Mouse (Mus musculus) heart, adult 2 months (tissue): Measurements from ENCODE around the gene Rnf40. TPM values are rescaled to one million over a fixed set of nuclear protein-coding genes. Genes with fewer than 3 reads are reported as not detected.
A peak's percentile ranks its signal among the peaks of the same experiment; 100 is the strongest.

Experiments
- DNase-seq, 2 experiments: peaks; one replicate each; pipeline ENCODE4 v3.0.0; 2021
- H3K27ac ChIP-seq: fragments of 200-600 bp; 2 replicates; pipeline ENCODE4 v1.8.1; 2022
- H3K27me3 ChIP-seq: fragments of 200-500 bp; 2 replicates; pipeline ENCODE4 v1.6.1; 2012; ENCODE audit warnings: mild to moderate bottlenecking, low read length, inconsistent platforms, mixed read lengths; ENCODE audit not compliant: control insufficient read depth, insufficient read depth
- H3K36me3 ChIP-seq: fragments of 200-500 bp; 2 replicates; pipeline ENCODE4 v1.6.1; 2012; ENCODE audit warnings: low read length, inconsistent platforms; ENCODE audit not compliant: control insufficient read depth, insufficient read depth
- H3K4me1 ChIP-seq: fragments of 200-500 bp; 2 replicates; pipeline ENCODE4 v1.6.1; 2011; ENCODE audit warnings: low read length; ENCODE audit not compliant: control insufficient read depth, insufficient read depth
- H3K4me3 ChIP-seq: fragments of 200-600 bp; 2 replicates; pipeline ENCODE4 v1.8.1; 2022
- H3K79me2 ChIP-seq: fragments of 200-500 bp; replicated peaks from 2 replicates; pipeline ENCODE4 v1.6.1; 2012; ENCODE audit warnings: mild to moderate bottlenecking, inconsistent platforms, low read length, moderate library complexity, mixed read lengths; ENCODE audit not compliant: control insufficient read depth, insufficient read depth
- H3K9ac ChIP-seq: fragments of 200-500 bp; 2 replicates; pipeline ENCODE4 v1.6.1; 2012; ENCODE audit warnings: low read depth, mild to moderate bottlenecking, control low read depth, inconsistent platforms, low read length, mixed read lengths
- CTCF ChIP-seq: fragments of 200-600 bp; IDR thresholded peaks from 2 replicates; pipeline ENCODE4 v1.8.1; 2022; ENCODE audit warnings: antibody characterized with exemption, mild to moderate bottlenecking, moderate library complexity
- EP300 ChIP-seq: fragments of 200-500 bp; IDR thresholded peaks from 2 replicates; pipeline ENCODE4 v1.6.1; 2011; ENCODE audit warnings: low read depth, low read length, control low read depth; ENCODE audit not compliant: insufficient read depth
- POLR2A ChIP-seq: fragments of 200-500 bp; IDR thresholded peaks from 2 replicates; pipeline ENCODE4 v1.6.1; 2011; ENCODE audit warnings: mild to moderate bottlenecking, low read depth, low read length, control low read depth; ENCODE audit not compliant: insufficient read depth
- WGBS: fragments of 180-500 bp; shearing (Covaris S2); methylation state at CpG from one replicate; pipeline ENCODE4 v1.1.7; 2018; 5-methylcytosine and 5-hydroxymethylcytosine counted together
- intact Hi-C: fragments of 180-260 bp; cut with DNase I; formaldehyde crosslinking; loops from one replicate; pipeline ENCODE4 v1.15.1; 2025
- polyA plus RNA-seq: library from polyadenylated mRNA; depleted of rRNA; stranded (reverse); fragments of >200 nt; gene quantifications from 2 replicates; pipeline ENCODE4 v1.2.3, GENCODE M21; 2012
- total RNA-seq, 2 experiments: library from RNA; stranded (reverse); gene quantifications; 2 replicates each; pipeline ENCODE4 v1.2.3; 2021

Gene Rnf40
- total and polyA plus RNA-seq, 3 experiments: 18.2 to 44.8 (median 41.0) TPM

GRCm38 (mm10) chr7:127561340-127561858, 27.2 kb upstream of the Rnf40 start, which contains the start of gene Tmem265:
Gene Tmem265, plus strand, starts transcription at chr7:127561390.
- TF ChIP-seq POLR2A: no peak
- no peak for TF ChIP-seq EP300
- TF ChIP-seq CTCF: no peak
- no peak within 1 kb of the TSS for H3K27ac ChIP-seq
- H3K27me3 ChIP-seq: no peaks in the 10 kb centered on the region
- no peak within 1 kb of the TSS for H3K9ac ChIP-seq
- no peak for DNase-seq
- H3K4me3 ChIP-seq: no peak within 1 kb of the TSS
- 92% methylated on average over 5 of the region's 5 CpGs for WGBS
- H3K4me1 ChIP-seq: peaks cover 2% of the 10 kb centered on the region
- peaks cover 2% of the 10 kb centered on the region; the same call in 1 of the 2 replicates for H3K36me3 ChIP-seq
- no peaks in the 10 kb centered on the region for H3K79me2 ChIP-seq
- intact Hi-C loops: no loop called here

- no peak overlapping the region; the same call in 1 of the 2 replicates for H3K27ac ChIP-seq
- no peak overlapping the region for H3K9ac ChIP-seq
- no peaks in the 10 kb centered on the region for H3K79me2 ChIP-seq
- H3K4me3 ChIP-seq: no peak overlapping the region
- TF ChIP-seq POLR2A (no peak), EP300 (no peak), CTCF (peak; percentile 42)
- peaks cover 2% of the 10 kb centered on the region for H3K4me1 ChIP-seq
- intact Hi-C loops: no loop called here
- peak in 1 of 2 experiments; percentile 49 for DNase-seq
- WGBS: 20% methylated on average over 6 of the region's 6 CpGs
- peaks cover 2% of the 10 kb centered on the region; the same call in 1 of the 2 replicates for H3K36me3 ChIP-seq
- no peaks in the 10 kb centered on the region for H3K27me3 ChIP-seq
Measured at GRCm38 (mm10) chr7:127564381-127565150, 24.0 kb upstream of the Rnf40 start.

DNA sequence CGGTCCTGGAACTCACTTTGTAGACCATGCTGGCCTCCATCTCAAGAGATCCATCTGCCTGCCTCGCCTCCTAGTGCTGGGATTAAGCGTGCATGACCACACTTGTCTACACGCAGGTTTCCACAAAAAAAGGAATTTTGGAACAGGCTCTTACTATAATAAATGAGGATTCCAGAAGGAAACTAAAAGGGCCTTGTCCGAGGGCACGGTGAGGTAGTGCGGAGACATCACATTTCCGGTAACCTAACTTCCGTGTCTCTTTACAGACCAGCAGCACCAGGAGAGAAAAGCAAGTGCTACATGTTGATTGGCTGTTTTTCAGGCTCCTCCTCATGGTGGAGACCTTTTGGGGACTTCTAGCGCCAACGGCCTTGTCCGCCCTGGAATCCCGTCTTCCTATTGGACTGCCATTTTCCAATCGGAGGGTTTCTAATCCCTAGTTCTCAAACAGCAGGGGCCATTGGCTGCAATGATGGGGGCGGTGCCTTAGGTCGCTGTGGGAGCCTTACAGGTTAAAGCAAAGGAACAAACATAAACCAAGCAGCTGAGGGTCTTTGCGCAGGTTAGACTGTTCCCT, 15.6 kb upstream of the Rnf40 start, which contains the start of gene Phkg2:
Gene Phkg2, plus strand, starts transcription at position 446 of the 577 bp plus-strand sequence.
- Histone ChIP-seq H3K27me3 (no peaks in the 10 kb centered on the region), H3K36me3 (no peaks in the 10 kb centered on the region), H3K27ac (peak within 1 kb of the TSS; percentile 80), H3K9ac (peak within 1 kb of the TSS; percentile 88), H3K79me2 (no peaks in the 10 kb centered on the region), H3K4me3 (peak within 1 kb of the TSS; percentile 59), H3K4me1 (peaks cover 6% of the 10 kb centered on the region)
- under 1% methylated on average over 17 of the region's 17 CpGs for WGBS
- peak; percentile 84 to 94 for DNase-seq
- TF ChIP-seq EP300 (0 out of 2 replicates have a peak, but pooled peaks have one; percentile 30), CTCF (peak; percentile 7; the same call in 1 of the 2 replicates), POLR2A (peak; percentile 92)
- intact Hi-C loops: loop anchor here (2.0 kb wide), 1 partner anchor 16 kb away; the partner anchor contains the start of genes Ccdc189 and Rnf40

DNA sequence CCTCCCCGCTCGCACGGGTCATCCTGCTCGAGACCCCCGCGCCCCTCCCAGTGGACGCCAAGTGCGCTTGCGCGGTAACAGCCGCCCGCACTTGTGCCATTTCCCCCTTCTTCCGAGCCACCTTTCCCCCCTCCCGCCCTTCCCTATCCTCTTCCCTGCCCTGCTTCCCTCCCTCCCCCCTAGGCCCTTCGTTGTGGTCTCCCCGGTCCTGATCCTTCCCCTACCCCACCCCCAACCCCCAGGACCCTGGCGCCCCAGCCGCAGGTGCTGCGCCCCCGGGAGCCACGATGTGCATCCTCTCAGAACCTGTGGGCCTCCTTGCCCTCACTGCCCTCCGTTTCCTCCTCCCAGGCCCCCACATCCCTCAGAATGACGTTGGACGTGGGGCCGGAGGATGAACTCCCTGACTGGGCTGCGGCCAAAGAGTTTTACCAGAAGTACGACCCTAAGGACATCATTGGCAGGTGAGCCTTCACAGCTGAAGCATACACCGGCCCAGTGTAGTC, 15.0 kb upstream of the Rnf40 start:
- Histone ChIP-seq H3K36me3 (no peaks in the 10 kb centered on the region), H3K27ac (peak overlapping the region; percentile 80), H3K79me2 (no peaks in the 10 kb centered on the region), H3K4me1 (peaks cover 6% of the 10 kb centered on the region), H3K27me3 (no peaks in the 10 kb centered on the region), H3K4me3 (peak overlapping the region; percentile 59), H3K9ac (peak overlapping the region; percentile 88)
- 1% methylated on average over 27 of the region's 28 CpGs for WGBS
- intact Hi-C loops: loop anchor here (2.0 kb wide), 1 partner anchor 15 kb away; the partner anchor contains the start of genes Ccdc189 and Rnf40
- TF ChIP-seq POLR2A: no peak
- TF ChIP-seq CTCF: no peak
- no peak for TF ChIP-seq EP300
- DNase-seq: peak in 1 of 2 experiments; percentile 25

GRCm38 (mm10) chr7:127574115-127574514, 14.5 kb upstream of the Rnf40 start:
- peak overlapping the region; percentile 80 for H3K27ac ChIP-seq

More at GRCm38 (mm10) chr7:127574115-127574514, 14.5 kb upstream of the Rnf40 start:
- intact Hi-C loops: no loop called here
- TF ChIP-seq EP300: no peak
- H3K27me3 ChIP-seq: no peaks in the 10 kb centered on the region
- H3K9ac ChIP-seq: no peak overlapping the region
- H3K36me3 ChIP-seq: no peaks in the 10 kb centered on the region
- no peak for DNase-seq
- peak overlapping the region; percentile 59 for H3K4me3 ChIP-seq
- WGBS: 16% methylated on average over 7 of the region's 7 CpGs
- H3K79me2 ChIP-seq: no peaks in the 10 kb centered on the region
- H3K4me1 ChIP-seq: peaks cover 6% of the 10 kb centered on the region
